Mouse (Mus musculus) forebrain, embryonic 15.5 days (tissue): Measurements from ENCODE around the gene Sema4c. TPM values are rescaled to one million over a fixed set of nuclear protein-coding genes. Genes with fewer than 3 reads are reported as not detected.

Source experiments
- ATAC-seq: fragments of 200-750 bp; cut with Nextera tagmentation; replicated peaks from 2 replicates; pipeline ENCODE4 v1.8.0; 2017; ENCODE audit warnings: mild to moderate bottlenecking, moderate TSS enrichment, moderate library complexity
- H3K27ac ChIP-seq: fragments of 300-500 bp; sonication (generic); replicated peaks from 2 replicates; pipeline ENCODE4 v1.5.1; 2015; ENCODE audit warnings: mild to moderate bottlenecking, inconsistent platforms
- H3K27me3 ChIP-seq: fragments of 300-500 bp; sonication (generic); 2 replicates; pipeline ENCODE4 v1.6.1; 2015; ENCODE audit warnings: inconsistent platforms
- H3K36me3 ChIP-seq: fragments of 300-500 bp; sonication (generic); 2 replicates; pipeline ENCODE4 v1.6.1; 2015; ENCODE audit warnings: mild to moderate bottlenecking, inconsistent platforms
- H3K4me1 ChIP-seq: fragments of 300-500 bp; sonication (generic); 2 replicates; pipeline ENCODE4 v1.6.1; 2015; ENCODE audit warnings: inconsistent platforms
- H3K4me2 ChIP-seq: fragments of 300-500 bp; sonication (generic); replicated peaks from 2 replicates; pipeline ENCODE4 v1.6.1; 2015; ENCODE audit warnings: mild to moderate bottlenecking, inconsistent platforms
- H3K4me3 ChIP-seq: fragments of 300-500 bp; sonication (generic); 2 replicates; pipeline ENCODE4 v1.5.1; 2015; ENCODE audit warnings: mild to moderate bottlenecking, inconsistent platforms
- H3K9ac ChIP-seq: fragments of 300-500 bp; sonication (generic); replicated peaks from 2 replicates; pipeline ENCODE4 v1.6.1; 2015; ENCODE audit warnings: mild to moderate bottlenecking, inconsistent platforms
- H3K9me3 ChIP-seq: fragments of 300-500 bp; sonication (generic); 2 replicates; pipeline ENCODE4 v1.6.1; 2016; ENCODE audit warnings: inconsistent platforms
- WGBS: fragments of 180-500 bp; shearing (Covaris S2); methylation state at CpG from one replicate; pipeline ENCODE4 v1.1.7; 2015; ENCODE audit warnings: mixed read lengths; 5-methylcytosine and 5-hydroxymethylcytosine counted together
- polyA plus RNA-seq: library from polyadenylated mRNA; unstranded; fragments of >200 nt; fragmentation: Nextera tagmentation; extraction: Ambion mirVana; gene quantifications from 2 replicates; pipeline ENCODE4 v1.2.1, GENCODE M21; 2015

Sema4c gene
- 38.2 and 38.6 TPM in 2 replicates for polyA plus RNA-seq

DNA sequence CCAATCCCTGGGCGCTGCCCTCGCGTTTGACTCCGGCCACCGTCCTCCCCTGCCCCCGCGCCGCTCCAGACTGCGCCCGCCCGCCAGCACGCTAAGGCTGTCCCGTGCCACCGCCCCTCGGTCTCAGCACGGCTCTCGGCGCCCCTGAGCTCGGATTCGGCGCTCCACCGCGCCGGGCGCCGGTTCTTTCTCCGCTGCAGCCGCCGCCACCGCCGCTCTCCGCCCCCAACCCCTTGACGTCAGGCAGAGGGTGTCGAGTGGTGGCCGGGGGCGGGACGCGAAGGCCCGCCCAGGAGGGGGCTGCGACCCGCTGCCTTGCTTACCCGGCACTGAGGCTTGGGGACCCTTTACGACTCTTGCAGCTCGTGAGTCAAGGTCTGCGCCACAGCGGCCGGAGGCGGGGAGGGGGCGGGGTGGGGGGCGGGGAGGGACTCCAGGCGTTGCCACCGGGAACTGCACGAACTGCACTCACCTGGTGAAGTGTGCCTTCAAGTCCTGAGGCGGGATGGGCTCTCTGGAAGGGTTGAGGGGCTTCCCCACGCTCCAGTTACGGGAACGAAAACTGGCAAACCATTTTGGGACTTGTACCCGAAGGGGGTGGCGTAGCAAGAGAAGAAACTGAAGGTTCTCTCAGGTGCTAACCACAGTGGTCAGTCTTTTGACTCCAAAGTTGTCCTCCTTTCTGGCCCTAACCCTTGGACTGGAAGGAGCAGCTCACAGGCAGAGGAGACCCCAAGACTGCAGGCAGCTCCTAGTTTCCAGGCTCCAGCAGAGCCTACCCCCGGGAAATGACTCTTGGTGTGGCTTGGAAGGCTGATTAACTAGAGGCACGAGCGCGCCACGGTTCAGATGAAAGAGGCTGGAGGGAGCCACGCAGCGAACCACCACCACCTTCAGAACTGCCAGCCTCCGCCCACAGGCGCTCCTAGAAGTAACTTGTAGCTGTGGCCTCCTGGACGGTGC, at the start of gene Sema4c:
Gene Sema4c, minus strand, starts transcription at position 319 of the 963 bp plus-strand sequence.
- peak within 1 kb of the TSS; percentile 100 for H3K9ac ChIP-seq
- H3K4me2 ChIP-seq = peak within 1 kb of the TSS; percentile 94
- peak within 1 kb of the TSS; percentile 79 for H3K4me3 ChIP-seq
- H3K36me3 ChIP-seq = peaks cover 20% of the 10 kb centered on the region
- H3K27ac ChIP-seq = peak within 1 kb of the TSS; percentile 98
- peaks cover 33% of the 10 kb centered on the region for H3K4me1 ChIP-seq
- H3K9me3 ChIP-seq = no peaks in the 10 kb centered on the region
- WGBS = under 1% methylated on average over 66 of the region's 69 CpGs
- 0 out of 2 replicates have a peak, but pooled peaks cover 3% of the 10 kb centered on the region for H3K27me3 ChIP-seq
- peak; percentile 60 for ATAC-seq

DNA sequence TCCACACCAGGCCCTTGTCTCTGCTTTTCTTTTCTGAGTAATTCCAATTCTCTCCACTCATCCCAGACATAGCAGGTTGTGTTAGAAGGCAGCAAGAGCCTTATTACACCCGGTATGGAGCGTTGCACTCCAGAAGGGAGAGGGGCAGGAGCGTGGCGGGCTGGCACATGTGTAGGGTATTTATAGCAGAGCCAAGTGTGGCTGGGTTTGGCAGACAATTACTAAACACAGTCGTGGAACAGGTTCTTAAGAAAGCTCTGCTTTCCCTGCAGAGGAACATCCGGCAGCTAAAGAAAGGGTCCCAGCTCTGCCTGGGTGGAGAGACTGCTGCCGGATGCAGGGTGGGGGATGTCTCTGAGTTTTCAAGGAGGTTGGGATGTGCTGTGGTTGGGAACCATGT, 48.8 kb upstream of the Sema4c start:
- H3K27me3 ChIP-seq = no peaks in the 10 kb centered on the region
- H3K9ac ChIP-seq = no peak overlapping the region
- no peak overlapping the region for H3K4me2 ChIP-seq
- 39% methylated on average over 7 of the region's 7 CpGs for WGBS
- H3K9me3 ChIP-seq = no peaks in the 10 kb centered on the region
- no peak overlapping the region for H3K4me3 ChIP-seq
- peak; percentile 51; the same call in 1 of the 2 replicates for ATAC-seq
- peaks cover 32% of the 10 kb centered on the region for H3K4me1 ChIP-seq
- H3K27ac ChIP-seq = peak overlapping the region; percentile 59
- no peaks in the 10 kb centered on the region for H3K36me3 ChIP-seq

DNA sequence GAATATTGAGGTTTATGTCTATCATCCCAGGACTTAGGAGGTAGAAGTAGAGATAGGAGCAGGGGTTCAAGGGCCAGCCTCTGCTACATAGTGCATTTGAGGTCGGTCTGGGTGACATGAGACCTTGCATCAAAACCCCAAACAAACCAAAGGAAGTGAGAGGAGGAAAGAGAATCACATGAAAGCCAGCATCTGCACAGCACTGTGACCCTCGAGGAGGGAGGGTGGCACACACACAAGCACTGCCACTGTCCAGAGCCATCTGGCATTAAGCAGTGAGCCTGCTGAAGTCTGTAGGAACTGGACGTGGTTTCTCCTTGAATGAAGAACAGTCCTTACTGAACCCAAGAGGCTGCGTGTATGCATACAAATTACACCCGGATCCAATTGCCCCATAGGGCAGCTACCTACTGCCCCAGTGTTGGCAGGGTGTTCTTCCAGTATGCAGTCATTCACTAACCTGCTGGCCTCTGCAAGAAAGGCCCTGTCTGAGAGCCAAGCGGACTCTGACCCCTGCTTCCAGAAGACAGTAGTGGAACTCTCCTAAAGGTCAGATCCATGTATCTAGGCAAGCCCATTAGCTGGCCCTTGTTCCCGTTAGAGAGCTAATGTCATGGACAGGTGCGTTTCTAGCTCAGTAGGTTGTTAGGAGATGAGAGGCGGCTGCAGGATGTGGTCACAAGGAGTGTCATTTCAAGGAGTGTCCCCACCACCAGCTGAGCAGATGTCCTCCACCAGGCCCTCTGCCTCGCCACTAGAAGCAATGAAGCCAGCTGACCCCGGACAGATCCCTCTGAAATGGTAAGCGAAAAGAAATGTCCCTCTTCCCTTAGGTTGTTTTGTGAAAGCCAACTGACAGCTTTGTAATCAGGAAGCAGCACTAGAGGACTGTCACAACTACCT, 46.4 kb upstream of the Sema4c start:
- no peaks in the 10 kb centered on the region for H3K27me3 ChIP-seq
- no peak overlapping the region for H3K4me3 ChIP-seq
- ATAC-seq = no peak
- H3K4me1 ChIP-seq = peaks cover 23% of the 10 kb centered on the region
- no peak overlapping the region for H3K27ac ChIP-seq
- H3K4me2 ChIP-seq = no peak overlapping the region
- no peaks in the 10 kb centered on the region for H3K36me3 ChIP-seq
- H3K9me3 ChIP-seq = no peaks in the 10 kb centered on the region
- H3K9ac ChIP-seq = no peak overlapping the region
- WGBS = 81% methylated on average over 12 of the region's 12 CpGs

DNA sequence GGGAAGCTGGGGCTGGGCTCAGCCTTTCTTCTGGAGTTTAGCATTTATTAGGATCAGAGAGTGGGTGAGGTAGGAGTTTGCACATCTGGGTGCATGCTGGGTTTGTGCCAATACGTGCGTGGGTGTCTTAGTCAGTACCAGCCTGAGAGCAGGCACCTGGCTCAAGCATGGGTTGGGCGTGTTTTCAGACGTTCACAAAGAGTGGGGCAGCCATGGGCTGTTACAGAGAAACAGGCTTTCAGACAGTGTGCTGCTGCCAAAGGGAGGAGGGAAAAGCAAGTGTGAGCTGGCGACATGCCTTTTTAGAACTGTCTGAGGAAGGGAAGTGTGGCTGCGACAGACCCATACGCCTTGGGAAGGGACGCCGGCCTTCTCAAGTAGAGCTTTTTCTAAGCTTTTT, 45.2 kb upstream of the Sema4c start:
- H3K4me2 ChIP-seq = no peak overlapping the region
- H3K27me3 ChIP-seq = no peaks in the 10 kb centered on the region
- WGBS = 39% methylated on average over 9 of the region's 9 CpGs
- peak; percentile 73 for ATAC-seq
- H3K4me3 ChIP-seq = no peak overlapping the region
- H3K9me3 ChIP-seq = no peaks in the 10 kb centered on the region
- H3K9ac ChIP-seq = no peak overlapping the region
- H3K36me3 ChIP-seq = no peaks in the 10 kb centered on the region
- H3K4me1 ChIP-seq = peaks cover 23% of the 10 kb centered on the region
- peak overlapping the region; percentile 71 for H3K27ac ChIP-seq

DNA sequence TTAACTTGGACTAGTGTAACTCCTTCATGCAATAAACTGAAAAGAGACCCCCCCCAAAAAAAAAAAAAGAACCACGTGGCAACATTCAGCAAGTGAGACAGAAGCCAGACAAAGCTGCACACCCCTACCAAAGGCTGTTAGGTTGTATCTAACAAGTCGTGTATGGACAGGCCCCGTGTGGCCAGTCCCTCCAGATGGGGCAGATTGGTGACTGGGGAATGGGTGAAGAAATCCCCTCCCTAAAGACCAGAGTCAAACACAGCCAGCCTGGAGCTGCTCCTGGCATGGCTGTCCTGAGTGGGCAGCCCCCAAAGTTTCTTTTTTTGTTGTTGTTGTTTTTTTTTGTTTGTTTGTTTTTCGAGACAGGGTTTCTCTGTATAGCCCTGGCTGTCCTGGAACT, 44.1 kb upstream of the Sema4c start:
- H3K9ac ChIP-seq = no peak overlapping the region
- no peak overlapping the region for H3K27ac ChIP-seq
- no peak for ATAC-seq
- H3K9me3 ChIP-seq = no peaks in the 10 kb centered on the region
- no peaks in the 10 kb centered on the region for H3K27me3 ChIP-seq
- H3K36me3 ChIP-seq = no peaks in the 10 kb centered on the region
- peaks cover 22% of the 10 kb centered on the region for H3K4me1 ChIP-seq
- no peak overlapping the region for H3K4me2 ChIP-seq
- no peak overlapping the region for H3K4me3 ChIP-seq
- WGBS = 77% methylated on average over 4 of the region's 4 CpGs

DNA sequence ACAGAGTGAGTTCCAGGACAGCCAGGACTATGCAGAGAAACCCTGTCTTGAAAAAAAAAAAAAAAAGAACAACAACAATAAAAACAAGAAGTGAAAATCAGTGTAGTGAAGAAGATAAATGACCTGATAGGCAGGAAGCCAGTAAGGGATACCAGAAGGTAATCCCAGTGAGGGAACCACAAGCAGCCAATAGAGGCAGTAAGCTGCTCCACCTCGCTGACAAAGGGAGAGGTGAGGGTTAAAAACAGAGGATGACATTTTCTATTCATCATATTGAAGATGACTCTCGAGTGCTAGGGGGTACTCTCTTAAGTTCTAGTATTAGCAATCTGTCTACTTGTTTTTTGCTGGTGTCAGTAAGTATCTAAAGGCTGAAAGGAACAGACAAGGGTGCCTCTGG, 40.3 kb upstream of the Sema4c start:
- H3K4me2 ChIP-seq = no peak overlapping the region
- ATAC-seq = no peak
- H3K4me1 ChIP-seq = peaks cover 17% of the 10 kb centered on the region
- H3K9ac ChIP-seq = no peak overlapping the region
- H3K36me3 ChIP-seq = no peaks in the 10 kb centered on the region
- H3K27ac ChIP-seq = no peak overlapping the region
- H3K27me3 ChIP-seq = no peaks in the 10 kb centered on the region
- whole genome bisulfite sequencing = 67% methylated on average over 2 of the region's 2 CpGs
- H3K9me3 ChIP-seq = no peaks in the 10 kb centered on the region
- no peak overlapping the region for H3K4me3 ChIP-seq

DNA sequence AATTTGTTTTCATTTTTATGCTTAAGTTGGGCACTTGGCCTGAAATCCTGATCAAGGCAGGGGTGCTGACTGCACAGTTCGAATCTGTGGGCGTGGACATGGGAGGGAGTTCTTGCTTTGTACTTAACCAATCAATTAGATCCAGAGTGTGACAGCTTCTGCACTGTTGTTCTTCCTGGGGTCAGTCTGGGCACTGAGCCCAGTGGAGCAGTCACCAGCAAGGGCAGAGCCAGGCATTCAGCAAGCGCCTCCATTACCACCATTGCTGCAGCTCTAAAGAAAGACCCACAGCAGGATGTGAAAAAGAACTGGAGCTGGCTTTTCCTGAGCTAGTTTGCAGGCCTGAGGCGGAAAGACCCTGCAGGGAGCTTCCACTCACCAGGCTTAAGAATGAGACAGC, 38.0 kb upstream of the Sema4c start:
- ATAC-seq = peak; percentile 80
- H3K9me3 ChIP-seq = no peaks in the 10 kb centered on the region
- H3K27ac ChIP-seq = peak overlapping the region; percentile 56
- H3K4me1 ChIP-seq = peaks cover 11% of the 10 kb centered on the region
- H3K27me3 ChIP-seq = no peaks in the 10 kb centered on the region
- H3K4me3 ChIP-seq = no peak overlapping the region
- WGBS = 11% methylated on average over 4 of the region's 4 CpGs
- no peak overlapping the region for H3K4me2 ChIP-seq
- no peaks in the 10 kb centered on the region for H3K36me3 ChIP-seq
- no peak overlapping the region for H3K9ac ChIP-seq

DNA sequence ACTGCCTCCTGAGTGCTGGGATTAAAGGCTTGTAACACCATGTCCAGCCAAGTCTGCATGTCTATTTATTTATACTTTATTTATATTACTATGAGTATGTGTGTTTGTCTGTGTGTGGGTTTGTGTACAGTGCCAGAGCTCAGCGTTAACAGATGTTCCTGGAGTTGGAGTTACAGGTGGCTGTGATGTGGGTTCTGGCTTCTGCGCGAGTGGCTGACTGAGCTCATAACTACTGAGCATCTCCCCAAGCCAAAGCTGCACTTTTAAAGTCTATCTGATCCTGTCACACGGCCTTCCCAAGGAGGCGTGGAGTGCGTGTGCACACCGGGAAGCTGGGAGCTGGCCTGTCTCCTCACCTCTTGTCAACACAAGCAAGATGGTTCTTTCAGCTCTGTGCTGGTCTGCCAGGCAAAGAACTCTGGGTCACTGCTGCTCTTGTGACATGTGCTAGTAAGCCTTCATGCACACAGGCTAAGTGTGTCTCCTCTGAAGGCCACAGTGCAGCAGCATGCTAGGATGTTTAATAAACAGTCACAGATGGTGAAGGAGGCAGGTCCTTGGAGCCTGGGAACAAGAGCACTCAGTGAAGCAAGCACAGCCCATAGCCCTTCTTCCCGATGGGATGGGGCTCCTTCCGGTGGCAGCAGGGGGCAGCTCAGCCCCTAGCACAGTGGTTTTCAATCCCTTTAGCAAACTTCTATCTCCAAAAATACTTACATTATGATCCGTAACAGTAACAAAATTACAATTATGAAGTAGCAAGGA, 37.2 kb upstream of the Sema4c start:
- no peak overlapping the region for H3K9ac ChIP-seq
- H3K9me3 ChIP-seq = no peaks in the 10 kb centered on the region
- ATAC-seq = peak; percentile 49; the same call in 1 of the 2 replicates
- WGBS = 68% methylated on average over 10 of the region's 10 CpGs
- H3K4me1 ChIP-seq = peaks cover 11% of the 10 kb centered on the region
- no peak overlapping the region for H3K4me2 ChIP-seq
- peak overlapping the region; percentile 56; the same call in 1 of the 2 replicates for H3K27ac ChIP-seq
- H3K27me3 ChIP-seq = no peaks in the 10 kb centered on the region
- H3K4me3 ChIP-seq = no peak overlapping the region
- H3K36me3 ChIP-seq = no peaks in the 10 kb centered on the region

DNA sequence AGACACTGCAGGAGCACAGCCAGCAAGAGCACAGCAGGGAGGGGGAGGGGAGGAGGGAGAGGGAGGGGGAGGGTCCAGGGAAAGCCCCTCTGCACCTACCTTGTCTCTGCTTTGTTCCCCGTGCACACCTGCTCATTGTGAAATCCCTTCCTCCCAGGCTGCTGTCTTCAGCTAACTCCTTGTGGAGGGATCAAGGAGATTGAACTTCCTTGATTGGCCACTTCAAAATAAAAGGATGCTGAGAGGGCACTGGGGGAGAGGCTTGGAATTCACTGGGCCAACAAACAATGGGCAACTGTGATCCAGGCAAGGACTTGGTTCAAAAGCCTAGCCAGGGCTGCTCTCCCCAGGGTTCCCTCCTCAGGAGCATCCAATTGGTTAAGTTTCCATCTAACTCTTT, 35.0 kb upstream of the Sema4c start:
- Histone ChIP-seq H3K27me3 (no peaks in the 10 kb centered on the region), H3K4me1 (peaks cover 20% of the 10 kb centered on the region), H3K9ac (no peak overlapping the region), H3K27ac (no peak overlapping the region), H3K36me3 (no peaks in the 10 kb centered on the region), H3K9me3 (no peaks in the 10 kb centered on the region), H3K4me3 (no peak overlapping the region), H3K4me2 (no peak overlapping the region)
- 13% methylated on average over 1 of the region's 1 CpGs for WGBS
- no peak for ATAC-seq

DNA sequence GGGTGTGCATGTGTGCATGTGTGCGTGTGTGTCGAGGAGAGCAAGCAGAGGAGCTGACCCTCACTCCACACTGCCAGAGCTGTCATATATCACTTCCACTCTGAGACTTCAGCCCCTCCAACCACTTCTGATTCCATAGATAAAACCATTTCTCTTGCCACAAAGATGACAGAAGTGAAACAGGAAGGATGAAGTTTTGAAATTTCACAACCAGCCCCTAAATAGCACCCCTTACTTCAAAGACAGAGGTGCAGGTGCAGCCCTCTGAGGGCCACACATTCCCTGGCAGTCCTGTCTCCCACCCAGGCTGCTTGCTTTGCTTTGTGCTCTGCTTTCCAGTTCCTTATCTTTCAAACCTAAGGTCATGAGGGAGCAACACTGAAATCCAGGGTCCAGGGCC, 33.3 kb upstream of the Sema4c start:
- Histone ChIP-seq H3K9me3 (no peaks in the 10 kb centered on the region), H3K36me3 (no peaks in the 10 kb centered on the region), H3K4me1 (peaks cover 20% of the 10 kb centered on the region), H3K27ac (no peak overlapping the region), H3K4me3 (no peak overlapping the region), H3K27me3 (0 out of 2 replicates have a peak, but pooled peaks cover 3% of the 10 kb centered on the region), H3K4me2 (no peak overlapping the region), H3K9ac (no peak overlapping the region)
- no peak for ATAC-seq
- WGBS = 93% methylated on average over 2 of the region's 2 CpGs

DNA sequence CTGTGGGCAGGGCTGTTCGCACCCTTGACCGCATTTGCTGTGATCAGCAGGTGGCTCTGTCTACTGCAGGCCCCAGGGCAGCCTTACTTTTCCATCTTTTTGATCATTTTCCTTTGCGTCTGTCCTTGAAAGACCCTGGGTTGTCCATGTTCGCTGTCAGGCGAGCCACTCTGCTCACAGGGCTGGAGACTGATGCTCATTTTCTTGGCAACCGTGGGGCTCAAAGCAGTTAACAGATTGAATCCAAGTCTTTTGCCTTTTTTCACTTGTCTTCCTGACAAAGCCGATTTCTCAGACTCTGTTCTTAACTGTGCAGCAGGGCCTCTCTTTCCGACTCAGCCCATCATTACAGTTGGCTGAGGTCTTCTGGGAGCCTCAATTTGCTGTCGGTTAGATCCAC, 32.5 kb upstream of the Sema4c start:
- Histone ChIP-seq H3K36me3 (no peaks in the 10 kb centered on the region), H3K9me3 (no peaks in the 10 kb centered on the region), H3K27ac (no peak overlapping the region), H3K9ac (no peak overlapping the region), H3K4me2 (no peak overlapping the region), H3K4me3 (no peak overlapping the region), H3K4me1 (peaks cover 13% of the 10 kb centered on the region), H3K27me3 (peaks cover 5% of the 10 kb centered on the region; the same call in 1 of the 2 replicates)
- WGBS = 49% methylated on average over 9 of the region's 9 CpGs
- ATAC-seq = no peak
